21 mouse cellular contexts compared by ENCODE assay signal in genomic region chr3:138119444-138120105, GRCm38 (mm10). TPM values are rescaled to one million over a fixed set of nuclear protein-coding genes. Genes with fewer than 3 reads are reported as not detected.
DNase-seq lines count a peak whose midpoint lies in the region; ATAC-seq lines count a peak whose summit lies in the region.
"Had no signal": no experiment of that assay in that cellular context is flagged by ENCODE, and none has a peak within 500 bp of the region (broad histone marks: within the 10 kb centered on the region; RNA-seq: fewer than 3 reads in every experiment).

No protein-coding gene starts in this region.

- H3K9me3 ChIP-seq in forebrain, embryonic 10.5 days: no peaks in the 10 kb centered on the region
- H3K9me3 ChIP-seq in forebrain, embryonic 15.5 days: no peaks in the 10 kb centered on the region
- H3K9me3 ChIP-seq in heart, embryonic 10.5 days: no peaks in the 10 kb centered on the region
- H3K9me3 ChIP-seq in heart, embryonic 11.5 days (replicated peaks; ENCODE audit: control insufficient read depth, low read length): no peaks in the 10 kb centered on the region
- H3K9me3 ChIP-seq: hindbrain, embryonic 15.5 days; limb, embryonic 12.5 days; midbrain, embryonic 13.5 days; neural tube, embryonic 15.5 days had no signal

- no peaks in the 10 kb centered on the region for H3K36me3 ChIP-seq in forebrain, embryonic 10.5 days (replicated peaks)
- H3K36me3 ChIP-seq in forebrain, embryonic 15.5 days: no peaks in the 10 kb centered on the region
- H3K36me3 ChIP-seq in heart, embryonic 10.5 days: no peaks in the 10 kb centered on the region
- H3K36me3 ChIP-seq in heart, embryonic 11.5 days (ENCODE audit: control insufficient read depth, insufficient read depth, low read length): no peaks in the 10 kb centered on the region
- H3K36me3 ChIP-seq: hindbrain, embryonic 15.5 days; limb, embryonic 12.5 days; midbrain, embryonic 13.5 days; neural tube, embryonic 15.5 days had no signal

- no peak overlapping the region for H3K9ac ChIP-seq in forebrain, embryonic 15.5 days (replicated peaks)
- H3K9ac ChIP-seq in heart, embryonic 11.5 days (ENCODE audit: low read depth, low read length): no peak overlapping the region
- H3K9ac ChIP-seq: hindbrain, embryonic 15.5 days; limb, embryonic 12.5 days; midbrain, embryonic 13.5 days; neural tube, embryonic 15.5 days had no signal

- intact Hi-C loops in heart, postnatal 36 days (cut with DNase I): loop anchor here (2.0 to 5.0 kb wide), 2 partner anchors 23 to 37 kb away; partner anchors contain the start of gene Trmt10a

- H3K4me2 ChIP-seq in forebrain, embryonic 15.5 days (replicated peaks): no peak overlapping the region
- no peak overlapping the region for H3K4me2 ChIP-seq in heart, embryonic 11.5 days
- H3K4me2 ChIP-seq: hindbrain, embryonic 15.5 days; limb, embryonic 12.5 days; midbrain, embryonic 13.5 days; neural tube, embryonic 15.5 days had no signal

- DNase-seq in forebrain, embryonic 10.5 days (ENCODE audit: extremely low spot score, low spot score): peak; percentile 2
- no peak for DNase-seq in heart, embryonic 10.5 days (ENCODE audit: low spot score)
- no peak for DNase-seq in heart, postnatal 36 days
- peak; percentile 50 for DNase-seq in heart, postnatal 4 days
- DNase-seq in adrenal gland, adult 8-10 months: no peak
- DNase-seq in kidney, adult 18-20 months: no peak
- DNase-seq: adrenal gland, adult 2 months; cerebellum, postnatal 10 days; gastrocnemius, postnatal 14 days; kidney, adult 8-10 months; kidney, postnatal 25 days; right cerebral cortex, postnatal 4 days had no signal

- H3K4me3 ChIP-seq in forebrain, embryonic 10.5 days: no peak overlapping the region
- no peak overlapping the region for H3K4me3 ChIP-seq in forebrain, embryonic 15.5 days
- H3K4me3 ChIP-seq in heart, embryonic 10.5 days: no peak overlapping the region
- H3K4me3 ChIP-seq in heart, embryonic 11.5 days (ENCODE audit: low read depth, low read length): no peak overlapping the region
- H3K4me3 ChIP-seq: hindbrain, embryonic 15.5 days; limb, embryonic 12.5 days; midbrain, embryonic 13.5 days; neural tube, embryonic 15.5 days had no signal

- H3K27ac ChIP-seq in forebrain, embryonic 10.5 days: no peak overlapping the region
- H3K27ac ChIP-seq in forebrain, embryonic 15.5 days (replicated peaks): no peak overlapping the region
- H3K27ac ChIP-seq in heart, embryonic 10.5 days: peak overlapping the region; percentile 62
- no peak overlapping the region for H3K27ac ChIP-seq in heart, embryonic 11.5 days (ENCODE audit: low read depth, low read length)
- H3K27ac ChIP-seq: hindbrain, embryonic 15.5 days; limb, embryonic 12.5 days; midbrain, embryonic 13.5 days; neural tube, embryonic 15.5 days had no signal

- ATAC-seq in forebrain, embryonic 15.5 days (replicated peaks): no peak
- 0 out of 2 replicates have a peak, but pooled peaks have one; percentile 35 for ATAC-seq in heart, embryonic 11.5 days (replicated peaks; ENCODE audit: insufficient number of reproducible peaks, low FRiP score, low TSS enrichment)
- ATAC-seq: forebrain, embryonic 14.5 days; midbrain, embryonic 13.5 days had no signal

- H3K27me3 ChIP-seq in forebrain, embryonic 10.5 days (ENCODE audit: poor library complexity, severe bottlenecking): no peaks in the 10 kb centered on the region
- no peaks in the 10 kb centered on the region for H3K27me3 ChIP-seq in forebrain, embryonic 15.5 days
- no peaks in the 10 kb centered on the region for H3K27me3 ChIP-seq in heart, embryonic 10.5 days (ENCODE audit: insufficient read depth, poor library complexity, severe bottlenecking)
- H3K27me3 ChIP-seq in heart, embryonic 11.5 days (ENCODE audit: control insufficient read depth, insufficient read depth, low read length): no peaks in the 10 kb centered on the region
- H3K27me3 ChIP-seq: CH12.LX; hindbrain, embryonic 15.5 days; limb, embryonic 12.5 days; midbrain, embryonic 13.5 days; neural tube, embryonic 15.5 days had no signal

- no peaks in the 10 kb centered on the region for H3K4me1 ChIP-seq in forebrain, embryonic 10.5 days
- H3K4me1 ChIP-seq in forebrain, embryonic 15.5 days: no peaks in the 10 kb centered on the region
- H3K4me1 ChIP-seq in heart, embryonic 10.5 days: peaks cover 13% of the 10 kb centered on the region
- H3K4me1 ChIP-seq in heart, embryonic 11.5 days (ENCODE audit: control insufficient read depth, insufficient read depth, low read length): 0 out of 2 replicates have a peak, but pooled peaks cover 3% of the 10 kb centered on the region
- H3K4me1 ChIP-seq: hindbrain, embryonic 15.5 days; limb, embryonic 12.5 days; midbrain, embryonic 13.5 days; neural tube, embryonic 15.5 days had no signal

- WGBS in forebrain, embryonic 10.5 days: 96% methylated on average over 16 of the region's 16 CpGs
- 93% methylated on average over 16 of the region's 16 CpGs for WGBS in forebrain, embryonic 15.5 days
- 83% methylated on average over 16 of the region's 16 CpGs for WGBS in heart, embryonic 10.5 days
- 74% methylated on average over 16 of the region's 16 CpGs for WGBS in heart, embryonic 11.5 days (ENCODE audit: insufficient replicate concordance)

RNA-seq across cellular contexts. Expression of gene Trmt10a, which starts 23.7 kb away (rescaled TPM):
- 19.7 and 20.1 TPM in 2 replicates for polyA plus RNA-seq in forebrain, embryonic 10.5 days (2016; fragmentation: Nextera tagmentation; extraction: Ambion mirVana)
- polyA plus RNA-seq in forebrain, embryonic 15.5 days (2015; fragmentation: Nextera tagmentation; extraction: Ambion mirVana): 7.0 and 7.5 TPM in 2 replicates
- 12.7 and 13.7 TPM in 2 replicates for polyA plus RNA-seq in heart, embryonic 10.5 days (2016; fragmentation: Nextera tagmentation; extraction: Ambion mirVana)
- 1 to 10 TPM; 2.3 to 3.2 TPM for total RNA-seq in heart, postnatal 36 days (2021)
- polyA plus RNA-seq in heart, embryonic 11.5 days (2014; fragmentation: Nextera tagmentation; extraction: Ambion mirVana): 10.8 and 15.9 TPM in 2 replicates
- 1 to 10 TPM; 4.4 to 6.1 TPM for total RNA-seq in heart, postnatal 4 days (2021)
- total RNA-seq in adrenal gland, adult 8-10 months (2022): 1 to 10 TPM; 4.9 to 9.2 (median 7.0) TPM

RNA-seq across cellular contexts. Expression of gene Mttp, which starts 25.2 kb away (rescaled TPM):
- polyA plus RNA-seq in forebrain, embryonic 10.5 days (2016; fragmentation: Nextera tagmentation; extraction: Ambion mirVana): 11.1 and 11.4 TPM in 2 replicates
- 8.6 and 8.7 TPM in 2 replicates for polyA plus RNA-seq in forebrain, embryonic 15.5 days (2015; fragmentation: Nextera tagmentation; extraction: Ambion mirVana)
- polyA plus RNA-seq in heart, embryonic 10.5 days (2016; fragmentation: Nextera tagmentation; extraction: Ambion mirVana): 9.0 and 19.0 TPM in 2 replicates
- total RNA-seq in heart, postnatal 36 days (2021): 1 to 10 TPM; 5.4 to 6.2 TPM
- polyA plus RNA-seq in heart, embryonic 11.5 days (2014; fragmentation: Nextera tagmentation; extraction: Ambion mirVana): 8.0 and 8.7 TPM in 2 replicates
- 1 to 10 TPM; 8.9 to 9.9 TPM for total RNA-seq in heart, postnatal 4 days (2021)
- total RNA-seq in adrenal gland, adult 8-10 months (2022): 10 to 100 TPM in 2 of 4 experiments, 1 to 10 TPM in 2; 5.9 to 11.8 (median 8.8) TPM

RNA-seq across cellular contexts. Expression of gene Gm5105, which starts 52.4 kb away (rescaled TPM):
- not detected in 2 replicates for polyA plus RNA-seq in forebrain, embryonic 10.5 days (2016; fragmentation: Nextera tagmentation; extraction: Ambion mirVana)
- polyA plus RNA-seq in forebrain, embryonic 15.5 days (2015; fragmentation: Nextera tagmentation; extraction: Ambion mirVana): 0.15 TPM in 1 of 2 replicates, not detected in the other
- polyA plus RNA-seq in heart, embryonic 10.5 days (2016; fragmentation: Nextera tagmentation; extraction: Ambion mirVana): 0.20 TPM in 1 of 2 replicates, not detected in the other
- total RNA-seq in heart, postnatal 36 days (2021): under 1 TPM; 0.64 to 0.81 TPM
- polyA plus RNA-seq in heart, embryonic 11.5 days (2014; fragmentation: Nextera tagmentation; extraction: Ambion mirVana): 0.89 TPM in 1 of 2 replicates, not detected in the other
- total RNA-seq in heart, postnatal 4 days (2021): 1 to 10 TPM in 1 of 2 experiments, under 1 TPM in 1; 0.48 to 1.0 TPM
- total RNA-seq in adrenal gland, adult 8-10 months (2022): under 1 TPM in 1 of 4 experiments, not detected in 3; 0.30 TPM
- total RNA-seq: adrenal gland, adult 2 months had no signal
- polyA plus RNA-seq: adrenal gland, adult 2 months; forebrain, embryonic 14.5 days; liver, embryonic 16.5 days; midbrain, embryonic 13.5 days had no signal

RNA-seq across cellular contexts. Expression of gene 1110002E22Rik, which starts 54.7 kb away (rescaled TPM):
- polyA plus RNA-seq in forebrain, embryonic 10.5 days (2016; fragmentation: Nextera tagmentation; extraction: Ambion mirVana): 0.02 TPM in 1 of 2 replicates, not detected in the other
- 0.14 and 0.22 TPM in 2 replicates for polyA plus RNA-seq in forebrain, embryonic 15.5 days (2015; fragmentation: Nextera tagmentation; extraction: Ambion mirVana)
- 3.2 and 6.8 TPM in 2 replicates for polyA plus RNA-seq in heart, embryonic 10.5 days (2016; fragmentation: Nextera tagmentation; extraction: Ambion mirVana)
- total RNA-seq in heart, postnatal 36 days (2021): 10 to 100 TPM; 52.5 to 58.2 TPM
- 6.3 and 8.3 TPM in 2 replicates for polyA plus RNA-seq in heart, embryonic 11.5 days (2014; fragmentation: Nextera tagmentation; extraction: Ambion mirVana)
- total RNA-seq in heart, postnatal 4 days (2021): 10 to 100 TPM; 56.0 to 60.4 TPM
- total RNA-seq in adrenal gland, adult 8-10 months (2022): under 1 TPM; 0.03 to 0.07 (median 0.04) TPM

Comparison
In these comparisons a context has a peak if more than half of its experiments do, and no peak if none do; other contexts are left out.
1. DNase-seq: peak in forebrain, embryonic 10.5 days (single experiment) and heart, postnatal 4 days (single experiment); none in heart, embryonic 10.5 days (single experiment), heart, postnatal 36 days (0 of 2), adrenal gland, adult 8-10 months (single experiment) and kidney, adult 18-20 months (single experiment).